Mouse (Mus musculus): ENCODE measurements at regions not wholly inside any gene's neighbourhood (a gene's known extent, or its start where the extent isn't known, plus 50 kb on each side); places are given as distances from the start of the nearest gene placed in this dataset.

DNA sequence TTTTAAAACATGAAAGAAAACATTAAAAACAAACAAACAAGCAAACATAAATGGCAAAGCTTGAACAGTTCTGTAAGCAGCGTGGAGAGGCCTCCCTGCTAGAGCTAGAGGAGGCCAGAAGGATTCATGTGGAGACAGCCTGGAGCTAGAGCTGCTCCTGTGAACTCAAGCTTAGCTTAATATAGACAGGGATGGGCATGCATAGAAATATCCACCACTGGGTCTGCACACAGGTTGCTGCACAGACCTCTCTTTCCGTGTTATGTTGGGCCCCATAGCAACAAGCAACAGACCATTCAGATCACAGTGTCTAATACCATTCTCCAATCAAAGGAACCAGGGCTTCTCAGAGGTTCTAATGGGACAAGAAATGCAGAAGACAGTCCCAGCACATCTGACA, 122.9 kb upstream of the Magi3 start:
- no peak for ATAC-seq (ENCODE audit: extremely low read depth, insufficient number of reproducible peaks, low FRiP score, poor library complexity, severe bottlenecking)

- ATAC-seq (ENCODE audit: extremely low read depth, insufficient number of reproducible peaks, low FRiP score, poor library complexity, severe bottlenecking), result no peak
Measured at GRCm38 (mm10) chr3:104342220-104342619, 122.0 kb upstream of the Magi3 start.

DNA sequence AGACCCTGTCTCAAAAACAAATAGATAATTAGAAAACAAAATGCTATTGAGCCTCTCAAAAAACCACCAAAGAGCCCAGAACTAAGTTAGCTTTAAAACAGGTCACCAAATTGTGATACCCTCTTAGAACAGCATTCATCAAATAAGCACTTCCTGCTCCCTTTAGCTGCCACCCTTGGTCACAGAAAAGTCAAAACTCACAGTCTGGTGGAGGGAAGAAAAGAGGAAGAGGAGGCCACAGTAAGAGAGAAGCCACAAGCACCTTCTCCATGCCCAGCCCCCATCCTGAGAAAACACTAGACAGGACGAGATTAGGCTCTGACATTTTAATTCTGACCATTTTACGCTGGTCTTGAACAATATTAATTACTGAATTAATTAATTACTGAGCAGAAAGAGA, 120.2 kb upstream of the Magi3 start:
- 0 out of 2 replicates have a peak, but pooled peaks have one; percentile 39 for ATAC-seq (ENCODE audit: extremely low read depth, insufficient number of reproducible peaks, low FRiP score, poor library complexity, severe bottlenecking)

DNA sequence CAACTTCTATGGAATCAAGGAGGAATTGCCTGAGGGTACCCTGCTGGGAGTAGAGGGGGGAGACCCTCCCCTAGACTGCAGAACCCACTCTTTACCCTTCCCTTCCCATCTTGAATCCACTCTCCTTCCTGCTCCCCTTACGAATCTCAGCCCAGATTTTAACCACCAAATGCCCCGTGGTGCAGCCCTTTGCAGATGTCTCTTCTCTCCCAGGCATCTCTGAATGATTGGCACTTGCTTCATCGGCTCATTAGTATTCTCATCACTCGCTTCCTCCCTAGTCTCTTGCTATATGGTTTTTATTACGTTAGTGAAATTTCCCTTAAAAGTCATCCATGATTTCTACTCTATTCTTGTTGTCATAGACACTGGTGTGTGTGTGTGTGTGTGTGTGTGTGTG, 116.7 kb upstream of the Magi3 start:
- ATAC-seq (ENCODE audit: extremely low read depth, insufficient number of reproducible peaks, low FRiP score, poor library complexity, severe bottlenecking), result no peak

GRCm38 (mm10) chr3:104336308-104336707, 116.1 kb upstream of the Magi3 start:
- ATAC-seq (ENCODE audit: extremely low read depth, insufficient number of reproducible peaks, low FRiP score, poor library complexity, severe bottlenecking), result no peak

DNA sequence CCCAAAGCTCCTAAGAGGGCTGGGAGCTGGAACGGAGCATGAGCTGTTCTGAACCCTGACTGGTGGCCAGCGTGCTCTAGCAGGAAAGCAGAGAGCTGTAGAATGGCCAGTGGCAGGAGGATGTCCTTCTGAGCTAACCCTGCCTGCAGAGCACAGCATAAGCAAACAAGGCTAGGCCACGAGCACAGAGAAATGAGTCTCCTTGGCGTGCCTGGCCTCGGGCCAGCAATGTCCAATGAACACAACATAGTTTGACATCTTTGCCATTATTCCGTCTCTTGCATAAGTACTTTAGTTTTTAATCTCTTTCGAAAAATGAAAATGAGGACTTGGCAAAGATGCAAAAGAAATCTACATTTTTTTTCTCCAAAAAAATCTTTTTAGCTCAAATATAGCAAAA, 114.6 kb upstream of the Magi3 start:
- ATAC-seq (ENCODE audit: extremely low read depth, insufficient number of reproducible peaks, low FRiP score, poor library complexity, severe bottlenecking), result no peak

DNA sequence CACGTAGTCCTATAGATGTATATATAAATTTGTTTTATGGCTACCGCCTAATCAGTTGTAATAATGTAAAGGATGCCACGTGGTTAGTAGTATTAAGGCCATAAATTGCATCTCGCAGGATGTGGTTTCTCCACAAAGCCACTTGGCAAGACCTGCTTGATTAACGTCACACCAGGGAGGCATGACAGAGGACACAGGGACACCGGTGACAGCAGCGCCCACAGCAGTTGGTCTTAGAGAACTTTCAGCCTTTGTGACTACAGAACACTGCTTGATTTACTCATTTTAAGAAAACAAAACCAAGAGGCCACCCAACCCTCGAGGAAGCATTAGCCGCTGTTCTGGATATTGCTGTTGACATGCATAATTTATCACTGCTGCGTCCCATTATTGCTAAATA, 113.2 kb upstream of the Magi3 start:
- ATAC-seq (ENCODE audit: extremely low read depth, insufficient number of reproducible peaks, low FRiP score, poor library complexity, severe bottlenecking), result no peak

DNA sequence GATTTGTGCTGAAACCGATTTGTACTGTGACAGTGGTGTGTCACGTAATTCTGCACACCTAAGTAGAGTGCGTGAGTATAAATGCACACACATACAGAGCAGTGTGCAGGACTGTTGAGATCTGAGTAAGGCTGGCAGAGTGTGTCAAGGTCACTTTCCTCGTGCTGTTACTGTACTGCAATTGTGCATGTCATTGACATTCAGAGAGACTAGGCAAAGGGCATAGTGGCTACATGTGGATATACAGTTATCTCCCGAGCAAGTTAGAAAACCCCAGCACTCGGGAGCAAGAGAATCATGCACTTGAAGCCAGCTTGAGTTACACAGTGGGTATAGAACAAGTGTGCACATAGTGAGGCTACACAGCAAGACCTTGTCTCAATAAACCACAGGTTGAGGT, 110.5 kb upstream of the Magi3 start:
- no peak for ATAC-seq (ENCODE audit: extremely low read depth, insufficient number of reproducible peaks, low FRiP score, poor library complexity, severe bottlenecking)

GRCm38 (mm10) chr3:104327829-104328228, 107.7 kb upstream of the Magi3 start:
- no peak for ATAC-seq (ENCODE audit: extremely low read depth, insufficient number of reproducible peaks, low FRiP score, poor library complexity, severe bottlenecking)

DNA sequence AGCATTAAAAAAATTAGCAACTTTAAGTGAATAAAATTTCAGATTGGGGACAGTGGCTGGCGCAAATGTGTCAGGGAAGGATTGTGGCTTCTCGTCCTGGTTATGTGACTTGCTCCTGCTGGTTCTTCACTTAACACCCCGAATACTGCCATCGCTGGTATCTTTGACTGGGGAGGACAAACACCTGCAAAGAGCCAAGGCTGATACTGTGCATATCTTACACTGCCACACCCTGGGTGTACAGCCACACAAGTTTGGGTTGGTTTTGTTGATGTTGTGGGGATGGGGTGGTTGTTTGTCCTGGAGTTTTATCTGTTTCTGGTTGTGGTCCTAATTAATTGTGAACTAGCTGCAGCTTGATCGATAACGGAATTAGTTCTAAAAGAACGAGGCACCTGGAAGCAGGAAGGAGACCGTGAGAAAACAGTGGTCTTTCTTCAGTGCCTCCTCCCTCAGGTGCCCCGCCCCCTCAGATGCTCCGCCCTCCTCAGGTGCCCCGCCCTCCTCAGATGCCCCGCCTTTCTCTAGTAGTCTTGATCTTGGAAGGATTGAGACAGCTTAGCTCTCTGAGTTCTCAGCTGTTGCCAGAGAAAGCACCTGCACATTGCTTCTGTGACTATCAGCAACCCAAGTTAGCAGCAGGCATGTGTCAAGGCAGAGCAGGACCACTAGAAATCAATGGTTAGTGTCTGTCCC, 107.0 kb upstream of the Magi3 start:
- ATAC-seq (ENCODE audit: extremely low read depth, insufficient number of reproducible peaks, low FRiP score, poor library complexity, severe bottlenecking), result no peak

GRCm38 (mm10) chr3:104322591-104322990, 102.4 kb upstream of the Magi3 start:
- ATAC-seq (ENCODE audit: extremely low read depth, insufficient number of reproducible peaks, low FRiP score, poor library complexity, severe bottlenecking), result no peak

- ATAC-seq (ENCODE audit: extremely low read depth, insufficient number of reproducible peaks, low FRiP score, poor library complexity, severe bottlenecking), result no peak
Measured at GRCm38 (mm10) chr3:104320404-104320803, 100.2 kb upstream of the Magi3 start.

GRCm38 (mm10) chr3:104319377-104319776, 99.2 kb upstream of the Magi3 start:
- no peak for ATAC-seq (ENCODE audit: extremely low read depth, insufficient number of reproducible peaks, low FRiP score, poor library complexity, severe bottlenecking)

GRCm38 (mm10) chr3:104318911-104319310, 98.7 kb upstream of the Magi3 start:
- ATAC-seq (ENCODE audit: extremely low read depth, insufficient number of reproducible peaks, low FRiP score, poor library complexity, severe bottlenecking), result no peak

- no peak for ATAC-seq (ENCODE audit: extremely low read depth, insufficient number of reproducible peaks, low FRiP score, poor library complexity, severe bottlenecking)
Measured at GRCm38 (mm10) chr3:104317528-104317927, 97.4 kb upstream of the Magi3 start.

DNA sequence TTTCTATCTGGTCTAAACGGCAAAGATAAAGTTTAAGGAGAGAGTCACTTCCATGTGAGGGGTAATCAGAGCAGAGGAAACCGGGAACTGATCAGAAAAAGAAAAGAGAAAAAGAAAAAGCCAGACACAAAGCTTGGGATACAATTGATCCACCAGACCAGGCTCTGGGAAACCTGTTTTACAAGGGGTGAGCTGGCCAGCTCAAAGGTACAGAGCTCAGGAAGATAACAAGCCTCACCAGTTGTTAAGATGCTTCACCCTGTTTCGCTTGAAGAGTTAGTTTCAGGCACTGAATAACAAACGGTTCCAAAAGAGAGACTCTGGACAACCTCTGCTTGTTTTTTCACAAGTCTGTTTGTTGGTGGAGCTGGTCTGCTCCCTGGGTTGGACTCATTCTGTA, 92.9 kb upstream of the Magi3 start:
- no peak for ATAC-seq (ENCODE audit: extremely low read depth, insufficient number of reproducible peaks, low FRiP score, poor library complexity, severe bottlenecking)

DNA sequence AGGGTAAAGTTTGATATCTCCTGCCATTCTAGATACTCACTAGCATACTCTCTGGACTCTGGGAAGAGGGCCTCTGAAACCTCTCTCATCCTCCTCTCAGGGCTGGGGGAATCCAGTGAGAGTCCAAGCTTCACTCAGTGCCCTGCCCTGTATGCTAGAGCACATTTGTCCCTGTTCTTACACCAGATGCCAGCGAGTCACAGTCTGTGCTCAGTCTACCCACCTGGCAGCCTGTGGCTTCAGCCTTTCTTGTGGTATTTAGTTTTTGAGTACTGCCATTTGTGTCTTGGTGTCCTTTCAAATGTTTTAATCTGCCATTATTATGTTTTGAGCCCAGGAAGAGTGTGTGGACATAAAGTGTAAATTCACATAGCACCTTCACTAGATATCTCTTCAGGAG, 86.8 kb upstream of the Magi3 start:
- ATAC-seq (ENCODE audit: extremely low read depth, insufficient number of reproducible peaks, low FRiP score, poor library complexity, severe bottlenecking), result no peak

DNA sequence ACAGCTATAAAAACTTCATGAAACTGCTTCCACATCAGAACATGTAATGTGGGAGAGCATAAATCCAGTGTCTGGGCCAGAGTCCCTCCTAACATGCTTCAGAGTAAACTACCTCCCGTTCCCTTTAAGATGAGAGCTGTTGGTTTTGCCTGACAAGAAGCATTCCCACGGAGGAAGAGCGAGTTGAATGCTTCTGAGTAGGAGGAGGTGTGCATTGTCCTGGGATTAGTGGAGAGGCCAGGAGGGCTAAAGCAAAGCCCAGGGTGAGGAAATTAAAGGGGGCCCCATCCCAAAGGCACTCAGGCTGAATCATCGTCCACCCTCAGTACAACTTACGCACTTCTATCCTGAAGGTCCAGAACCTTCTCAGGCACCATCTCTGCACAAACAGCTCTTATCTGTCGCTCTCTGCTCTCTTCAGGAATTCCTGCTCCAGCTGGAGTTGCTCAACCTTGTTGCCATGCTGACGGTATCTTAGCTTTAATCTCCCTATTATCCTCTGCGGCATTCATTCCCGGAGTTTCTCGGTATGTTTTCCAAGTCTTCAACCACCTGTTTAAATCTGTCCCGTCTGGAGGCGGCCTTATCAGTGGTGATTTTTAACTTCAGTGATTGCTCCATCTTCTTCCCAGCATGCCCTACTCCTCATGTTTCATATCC, 85.9 kb upstream of the Magi3 start:
- ATAC-seq (ENCODE audit: extremely low read depth, insufficient number of reproducible peaks, low FRiP score, poor library complexity, severe bottlenecking), result no peak

- ATAC-seq (ENCODE audit: extremely low read depth, insufficient number of reproducible peaks, low FRiP score, poor library complexity, severe bottlenecking), result no peak
Measured at GRCm38 (mm10) chr3:104303577-104303976, 83.4 kb upstream of the Magi3 start.

- no peak for ATAC-seq (ENCODE audit: extremely low read depth, insufficient number of reproducible peaks, low FRiP score, poor library complexity, severe bottlenecking)
Measured at GRCm38 (mm10) chr3:104300201-104300600, 80.0 kb upstream of the Magi3 start.

GRCm38 (mm10) chr3:104298878-104299277, 78.7 kb upstream of the Magi3 start:
- no peak for ATAC-seq (ENCODE audit: extremely low read depth, insufficient number of reproducible peaks, low FRiP score, poor library complexity, severe bottlenecking)

Measured in neutrophil, adult 5-6 weeks (primary cell).